Mouse (Mus musculus): Measurements from ENCODE around the gene Urb1.

Gene Urb1

GRCm38 (mm10) chr16:90766919-90767454, 43.2 kb downstream of the Urb1 start:
- no peak for DNase-seq (ENCODE audit: low spot score)

GRCm38 (mm10) chr16:90765195-90765877, 44.9 kb downstream of the Urb1 start:
- no peak for DNase-seq (ENCODE audit: low spot score)

GRCm38 (mm10) chr16:90760515-90760914, 49.7 kb downstream of the Urb1 start:
- DNase-seq (ENCODE audit: low spot score), result no peak

GRCm38 (mm10) chr16:90759335-90759734, 50.9 kb downstream of the Urb1 start:
- no peak for DNase-seq (ENCODE audit: low spot score)

GRCm38 (mm10) chr16:90753386-90753941, 56.7 kb downstream of the Urb1 start:
- no peak for DNase-seq (ENCODE audit: low spot score)

GRCm38 (mm10) chr16:90748169-90748568, 62.0 kb downstream of the Urb1 start:
- no peak for DNase-seq (ENCODE audit: low spot score)

- no peak for DNase-seq (ENCODE audit: low spot score)
Observed at GRCm38 (mm10) chr16:90747143-90747542, 63.1 kb downstream of the Urb1 start.

GRCm38 (mm10) chr16:90738092-90738956, 71.9 kb downstream of the Urb1 start, which contains the start of gene Mrap:
Gene Mrap, plus strand, starts transcription at chr16:90738207.
- DNase-seq (ENCODE audit: low spot score), result no peak

- DNase-seq (ENCODE audit: low spot score), result no peak
Observed at GRCm38 (mm10) chr16:90736672-90737270, 73.4 kb downstream of the Urb1 start.

GRCm38 (mm10) chr16:90735611-90736010, 74.6 kb downstream of the Urb1 start:
- no peak for DNase-seq (ENCODE audit: low spot score)

GRCm38 (mm10) chr16:90727233-90728115, 82.7 kb downstream of the Urb1 start, which contains the start of gene Mis18a:
Gene Mis18a, minus strand, starts transcription at chr16:90727404.
- DNase-seq (ENCODE audit: low spot score), result peak; percentile 84

- DNase-seq (ENCODE audit: low spot score), result no peak
Observed at GRCm38 (mm10) chr16:90726600-90727227, 83.5 kb downstream of the Urb1 start.

- no peak for DNase-seq (ENCODE audit: low spot score)
Observed at GRCm38 (mm10) chr16:90724051-90724450, 86.2 kb downstream of the Urb1 start.

- no peak for DNase-seq (ENCODE audit: low spot score)
Observed at GRCm38 (mm10) chr16:90710313-90710712, 99.9 kb downstream of the Urb1 start.

GRCm38 (mm10) chr16:90709711-90710289, 100.4 kb downstream of the Urb1 start:
- DNase-seq (ENCODE audit: low spot score), result no peak

- no peak for DNase-seq (ENCODE audit: low spot score)
Observed at GRCm38 (mm10) chr16:90706279-90706678, 103.9 kb downstream of the Urb1 start.

GRCm38 (mm10) chr16:90704161-90704825, 105.9 kb downstream of the Urb1 start:
- no peak for DNase-seq (ENCODE audit: low spot score)

- no peak for DNase-seq (ENCODE audit: low spot score)
Observed at GRCm38 (mm10) chr16:90703646-90704045, 106.6 kb downstream of the Urb1 start.

GRCm38 (mm10) chr16:90701541-90701940, 108.7 kb downstream of the Urb1 start:
- no peak for DNase-seq (ENCODE audit: low spot score)
